Mouse (Mus musculus) lung, adult 2 months (tissue): ENCODE measurements at regions not wholly inside any gene's neighbourhood (a gene's known extent, or its start where the extent isn't known, plus 50 kb on each side); places are given as distances from the start of the nearest gene placed in this dataset.
A peak's percentile ranks its signal among the peaks of the same experiment; 100 is the strongest.

Source experiments
- CTCF ChIP-seq: fragments of 200-500 bp; IDR thresholded peaks from 2 replicates; pipeline ENCODE4 v1.5.1; 2011; ENCODE audit warnings: mild to moderate bottlenecking, low read length, control low read depth; ENCODE audit not compliant: insufficient read depth
- POLR2A ChIP-seq: fragments of 200-500 bp; IDR thresholded peaks from 2 replicates; pipeline ENCODE4 v1.6.1; 2011; ENCODE audit warnings: low read depth, mild to moderate bottlenecking, control low read depth, low read length, borderline replicate concordance; ENCODE audit errors: extremely low read depth

DNA sequence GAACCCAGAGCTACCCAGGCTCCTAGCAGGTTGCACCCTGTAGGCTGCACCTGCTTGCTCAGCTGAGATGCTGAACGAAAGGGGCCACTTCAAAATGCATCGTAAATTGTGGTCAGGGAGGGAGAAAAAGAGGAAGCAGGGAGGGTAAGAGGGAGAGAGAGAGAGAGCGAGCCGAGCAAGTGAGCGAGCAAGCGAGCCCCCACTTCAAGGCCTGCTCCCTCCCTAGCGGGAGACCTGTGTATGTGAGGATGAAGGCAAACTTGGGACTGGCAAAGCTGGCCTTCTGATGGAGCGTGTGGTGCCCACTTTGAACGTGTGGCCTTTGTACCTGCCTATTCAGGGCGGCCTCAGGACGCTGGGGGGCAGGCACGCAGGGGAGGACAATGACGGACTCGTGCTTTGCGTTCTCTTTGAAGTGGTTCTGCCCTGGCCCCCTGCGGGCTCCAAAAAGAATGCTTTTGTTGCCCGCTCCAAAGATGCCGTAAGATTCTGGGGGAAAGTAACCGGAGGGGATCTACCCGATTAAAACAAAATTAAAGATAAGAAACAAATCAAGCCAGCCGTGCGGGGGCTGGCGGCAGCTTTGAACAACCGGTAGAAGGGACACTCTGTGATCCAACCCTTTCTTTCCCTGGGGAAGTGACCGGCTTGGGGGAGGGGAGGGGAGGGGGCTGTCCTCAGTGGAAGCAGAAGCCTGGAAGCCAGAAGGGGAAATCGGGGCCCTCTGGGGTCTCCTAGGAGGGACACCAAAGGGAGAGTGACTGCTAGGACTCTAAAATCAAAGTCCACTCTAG lies 70.1 kb upstream of the Nkd1 start:
- TF ChIP-seq CTCF = no peak
- TF ChIP-seq POLR2A = 0 out of 2 replicates have a peak, but pooled peaks have one; percentile 20
